Mouse (Mus musculus) embryo, embryonic 9.5 days (tissue): Measurements from ENCODE around the gene Zfhx3.
A peak's percentile ranks its signal among the peaks of the same experiment; 100 is the strongest.

Experiments
- DNase-seq: peaks from one replicate; pipeline ENCODE4 v3.0.0-alpha.2; 2017; ENCODE audit errors: extremely low spot score

The Zfhx3 gene

GRCm38 (mm10) chr8:108537686-108538551, 595.5 kb downstream of the Zfhx3 start:
- no peak for DNase-seq

- no peak for DNase-seq
These were observed 596.6 kb downstream of the Zfhx3 start for GRCm38 (mm10) chr8:108538929-108539555.

- DNase-seq = peak; percentile 28
These were observed 610.1 kb downstream of the Zfhx3 start for GRCm38 (mm10) chr8:108552518-108552917.

GRCm38 (mm10) chr8:108553808-108554577, 611.5 kb downstream of the Zfhx3 start:
- no peak for DNase-seq

GRCm38 (mm10) chr8:108554578-108555245, 612.3 kb downstream of the Zfhx3 start:
- DNase-seq = no peak

GRCm38 (mm10) chr8:108563420-108563819, 621.0 kb downstream of the Zfhx3 start:
- no peak for DNase-seq

- no peak for DNase-seq
These were observed 621.6 kb downstream of the Zfhx3 start for GRCm38 (mm10) chr8:108563934-108564564.

DNA sequence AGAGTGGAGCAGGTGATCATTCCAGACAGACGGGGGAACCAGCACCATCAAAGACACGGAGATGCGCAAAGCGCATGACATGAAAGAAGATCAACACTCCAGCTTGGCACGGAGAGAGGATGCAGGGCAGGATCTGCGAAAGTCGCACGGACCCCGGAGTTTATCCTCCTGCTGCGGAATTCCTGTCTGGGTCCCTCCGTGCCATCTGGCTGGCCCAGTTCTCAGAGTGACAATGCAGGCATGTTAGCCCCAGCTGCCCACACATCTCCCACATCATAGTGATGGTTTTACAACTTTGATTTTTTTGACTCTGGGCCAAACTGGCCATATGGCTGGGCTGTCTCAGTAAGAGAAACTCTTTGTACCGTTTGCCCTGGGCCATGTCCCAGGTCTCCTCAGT, 623.6 kb downstream of the Zfhx3 start:
- no peak for DNase-seq

- no peak for DNase-seq
These were observed 631.0 kb downstream of the Zfhx3 start for GRCm38 (mm10) chr8:108573295-108574017.

GRCm38 (mm10) chr8:108574101-108574500, 631.7 kb downstream of the Zfhx3 start:
- peak; percentile 45 for DNase-seq

- no peak for DNase-seq
These were observed 635.1 kb downstream of the Zfhx3 start for GRCm38 (mm10) chr8:108577571-108577970.

DNA sequence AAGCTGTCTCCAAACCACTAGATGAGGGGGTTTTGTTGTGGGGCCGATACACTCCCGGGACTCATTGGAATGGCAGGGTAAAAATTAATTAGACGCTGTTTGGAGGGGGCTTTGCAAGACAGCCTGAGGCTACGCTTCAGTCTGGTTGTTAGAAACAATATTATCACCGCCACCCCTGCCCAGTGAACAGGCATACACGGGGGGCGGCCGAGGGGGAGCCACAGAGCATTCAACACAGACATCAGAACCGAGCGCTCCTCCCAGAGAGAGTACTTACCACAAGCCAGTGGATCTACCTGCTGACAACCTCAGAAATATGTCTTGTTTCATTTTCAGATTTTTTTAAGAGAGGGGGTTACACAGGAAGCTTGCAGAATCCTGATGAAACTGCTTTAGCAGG, 635.9 kb downstream of the Zfhx3 start:
- no peak for DNase-seq

GRCm38 (mm10) chr8:108579808-108580207, 637.4 kb downstream of the Zfhx3 start:
- DNase-seq = no peak

DNA sequence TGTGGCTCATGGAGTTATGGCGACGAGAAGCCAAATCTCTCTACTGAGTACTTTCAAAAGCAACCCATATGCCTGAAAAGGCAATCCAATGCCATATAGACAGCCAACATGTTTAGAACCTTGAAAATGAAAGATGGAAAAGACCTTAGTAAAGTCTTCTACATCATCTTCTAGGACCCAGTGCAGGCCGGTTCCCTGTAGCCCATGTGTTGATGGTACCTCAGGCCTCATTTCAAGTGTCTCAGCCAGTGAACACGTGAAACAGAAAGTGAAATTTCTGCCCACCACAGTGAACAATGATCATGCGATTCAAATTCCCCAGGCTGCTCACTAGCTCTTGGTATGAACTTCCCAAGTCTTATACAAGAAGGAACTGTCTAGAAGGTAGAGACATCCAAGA, 637.9 kb downstream of the Zfhx3 start:
- DNase-seq = no peak

DNA sequence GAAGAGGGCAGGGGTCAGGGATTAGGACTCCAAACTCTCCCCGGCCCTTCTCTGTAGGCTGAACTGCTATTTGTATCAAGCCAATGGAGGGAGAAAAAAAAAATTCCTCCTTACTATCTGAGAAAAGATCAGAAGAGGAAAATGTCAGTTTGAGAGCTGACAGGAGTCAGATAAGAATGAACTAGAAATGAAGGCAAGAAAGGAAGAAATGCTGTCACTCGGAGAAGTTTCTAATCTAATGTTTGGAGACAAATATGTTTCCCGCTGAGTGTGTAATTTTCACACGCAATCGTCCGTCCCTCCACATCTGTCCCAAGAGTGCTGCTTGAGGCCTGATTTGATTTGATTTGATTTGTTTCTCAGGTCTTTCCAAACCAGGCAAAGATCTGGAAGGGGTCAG, 639.1 kb downstream of the Zfhx3 start:
- DNase-seq = no peak

DNA sequence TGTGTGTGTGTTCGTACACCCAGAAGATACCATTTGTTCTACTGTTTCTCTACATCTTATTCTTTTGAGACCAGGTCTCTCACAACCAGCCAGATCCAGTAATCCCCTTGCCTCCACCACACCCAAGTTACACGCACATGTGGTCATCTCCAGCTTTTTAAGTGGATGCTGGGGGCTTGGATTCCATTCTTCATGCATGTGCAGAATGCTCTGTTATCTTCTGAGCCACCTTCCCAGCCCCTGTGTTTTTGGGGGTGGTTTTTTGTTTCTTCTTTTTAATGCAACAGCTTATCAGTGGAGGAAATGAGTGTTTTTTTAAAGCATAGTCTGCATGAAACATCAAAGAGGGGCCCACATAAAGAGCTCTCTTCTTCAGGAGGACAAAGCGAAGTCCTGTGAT, 639.8 kb downstream of the Zfhx3 start:
- DNase-seq = no peak

DNA sequence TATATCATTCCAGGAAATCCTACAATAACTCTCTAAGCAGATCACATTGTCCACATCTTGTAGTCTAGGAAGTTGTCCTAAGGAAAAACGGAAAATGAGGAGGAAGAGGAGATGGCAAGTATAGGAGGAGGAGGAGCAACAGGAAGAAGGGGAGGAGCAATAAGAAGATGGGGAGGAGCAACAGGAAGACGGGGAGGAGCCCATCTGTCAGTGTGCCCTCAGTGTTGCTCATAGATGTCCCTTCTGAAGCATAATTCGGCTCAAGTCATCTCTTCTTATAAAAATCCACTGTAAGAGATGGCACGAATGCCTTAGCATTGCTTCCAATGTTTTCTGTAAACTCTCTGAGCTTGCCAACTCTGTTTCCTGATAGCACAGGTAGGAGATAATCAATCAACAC, 640.8 kb downstream of the Zfhx3 start:
- DNase-seq = no peak

DNA sequence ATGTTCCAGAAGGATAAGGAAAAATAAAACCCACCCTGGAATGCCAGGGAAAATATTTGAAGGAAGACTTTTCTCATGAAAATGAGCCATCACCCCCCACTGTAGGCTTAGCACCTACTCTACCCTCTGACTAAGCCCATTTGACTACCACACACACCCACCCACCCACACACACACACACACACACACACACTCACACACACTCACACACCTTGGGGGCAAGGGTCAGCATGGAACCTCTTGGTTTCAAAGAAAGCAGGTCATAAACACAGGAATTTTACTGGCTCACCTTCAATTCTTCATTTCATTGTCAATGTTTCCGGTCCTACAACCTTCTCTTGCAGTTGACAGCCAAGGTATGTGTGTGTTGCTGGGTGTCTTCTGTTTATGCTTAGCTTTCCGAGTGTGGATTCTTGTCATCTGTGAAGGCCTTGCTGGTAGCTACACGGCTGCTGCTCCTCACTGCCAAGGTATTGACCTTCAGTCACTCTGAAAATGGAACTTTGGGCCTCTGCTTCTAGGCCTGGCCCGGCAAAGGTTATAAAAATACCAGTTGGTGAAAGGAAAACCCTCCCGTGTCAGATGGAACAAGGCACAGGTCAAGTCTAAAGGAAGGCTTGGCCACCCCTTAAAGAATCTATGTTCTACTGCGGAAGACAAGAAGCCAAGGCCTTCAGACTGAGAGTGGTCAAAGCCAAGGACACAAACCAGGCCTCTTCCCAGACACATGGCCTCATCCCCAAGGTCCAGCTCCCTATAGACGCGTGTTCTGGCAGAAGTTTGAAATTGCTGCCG, 641.6 kb downstream of the Zfhx3 start:
- no peak for DNase-seq

GRCm38 (mm10) chr8:108584662-108584978, 642.2 kb downstream of the Zfhx3 start:
- no peak for DNase-seq

DNA sequence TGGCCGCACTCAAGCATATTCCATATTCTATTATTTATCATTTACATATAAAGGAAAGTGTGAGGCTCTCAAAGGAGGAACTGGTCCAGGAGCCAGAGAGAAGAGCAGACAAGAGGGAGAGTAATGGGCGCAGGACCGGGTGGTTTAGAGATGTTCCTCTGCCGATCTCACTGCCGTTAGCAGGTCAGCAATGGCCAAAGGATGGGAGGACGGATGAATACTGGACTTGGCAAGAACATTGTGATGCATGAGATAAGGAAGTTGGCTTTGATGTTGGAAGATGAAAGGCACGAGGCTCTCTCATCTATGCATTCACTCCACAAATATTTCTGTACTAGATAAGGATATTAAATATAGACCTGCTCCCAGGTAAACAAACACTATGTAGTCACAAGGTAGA, 648.6 kb downstream of the Zfhx3 start:
- no peak for DNase-seq
